Mouse (Mus musculus) midbrain, embryonic 11.5 days (tissue): Measurements from ENCODE around the gene Bend6. TPM values are rescaled to one million over a fixed set of nuclear protein-coding genes. Genes with fewer than 3 reads are reported as not detected.
A peak's percentile ranks its signal among the peaks of the same experiment; 100 is the strongest.

ENCODE experiments used
- ATAC-seq: fragments of 200-750 bp; cut with Nextera tagmentation; 2 replicates; pipeline ENCODE4 v1.8.0; 2017; ENCODE audit warnings: moderate TSS enrichment, moderate library complexity; ENCODE audit not compliant: low FRiP score
- DNase-seq: peaks from one replicate; pipeline ENCODE4 v3.0.0; 2015; ENCODE audit warnings: low spot score; ENCODE audit errors: missing footprints
- H3K27ac ChIP-seq: fragments of 300-500 bp; sonication (generic); 2 replicates; pipeline ENCODE4 v1.5.1; 2014; ENCODE audit warnings: low read depth, low read length
- H3K27me3 ChIP-seq: fragments of 300-500 bp; sonication (generic); 2 replicates; pipeline ENCODE4 v1.6.1; 2014; ENCODE audit warnings: mild to moderate bottlenecking, low read length, moderate library complexity, mixed read lengths; ENCODE audit not compliant: control insufficient read depth, insufficient read depth
- H3K36me3 ChIP-seq: fragments of 300-500 bp; sonication (generic); 2 replicates; pipeline ENCODE4 v1.6.1; 2014; ENCODE audit warnings: mild to moderate bottlenecking, low read length, moderate library complexity, mixed read lengths; ENCODE audit not compliant: control insufficient read depth, insufficient read depth
- H3K4me1 ChIP-seq: fragments of 300-500 bp; sonication (generic); 2 replicates; pipeline ENCODE4 v1.6.1; 2014; ENCODE audit warnings: low read length; ENCODE audit not compliant: control insufficient read depth, insufficient read depth
- H3K4me2 ChIP-seq: fragments of 300-500 bp; sonication (generic); 2 replicates; pipeline ENCODE4 v1.6.1; 2014; ENCODE audit warnings: mild to moderate bottlenecking, moderate library complexity
- H3K4me3 ChIP-seq: fragments of 300-500 bp; sonication (generic); 2 replicates; pipeline ENCODE4 v1.5.1; 2014; ENCODE audit warnings: low read depth, low read length
- H3K9ac ChIP-seq: fragments of 300-500 bp; sonication (generic); 2 replicates; pipeline ENCODE4 v1.6.1; 2014; ENCODE audit warnings: low read length
- H3K9me3 ChIP-seq: fragments of 300-500 bp; sonication (generic); 2 replicates; pipeline ENCODE4 v1.6.1; 2016; ENCODE audit warnings: low read length; ENCODE audit not compliant: control insufficient read depth
- WGBS: fragments of 180-500 bp; shearing (Covaris S2); extraction: QIAGEN DNeasy Blood & Tissue Kit; methylation state at CpG from one replicate; pipeline ENCODE4 v1.1.7; 2014; 5-methylcytosine and 5-hydroxymethylcytosine counted together
- polyA plus RNA-seq: library from polyadenylated mRNA; unstranded; fragments of >200 nt; fragmentation: Nextera tagmentation; extraction: Ambion mirVana; gene quantifications from 2 replicates; pipeline ENCODE4 v1.2.1, GENCODE M21; 2014

Gene Bend6
- polyA plus RNA-seq, result 2.0 and 3.9 TPM in 2 replicates

GRCm38 (mm10) chr1:33907421-33908190 is at the start of gene Bend6:
TSS of gene Bend6 (minus strand) at chr1:33907816.
- no peaks in the 10 kb centered on the region for H3K9me3 ChIP-seq
- no peak within 1 kb of the TSS for H3K27ac ChIP-seq
- H3K27me3 ChIP-seq, result peaks cover 20% of the 10 kb centered on the region
- peak within 1 kb of the TSS; percentile 65 for H3K4me3 ChIP-seq
- peaks cover 4% of the 10 kb centered on the region for H3K4me1 ChIP-seq
- peak; percentile 97 for DNase-seq
- WGBS, result under 1% methylated on average over 65 of the region's 110 CpGs
- ATAC-seq, result peak; percentile 91
- peak within 1 kb of the TSS; percentile 62 for H3K9ac ChIP-seq
- H3K36me3 ChIP-seq, result no peaks in the 10 kb centered on the region
- H3K4me2 ChIP-seq, result peak within 1 kb of the TSS; percentile 86

GRCm38 (mm10) chr1:33955626-33956025 is 48.0 kb upstream of the Bend6 start:
- Histone ChIP-seq H3K9ac (no peak overlapping the region), H3K4me3 (no peak overlapping the region), H3K27ac (no peak overlapping the region), H3K4me2 (no peak overlapping the region), H3K9me3 (no peaks in the 10 kb centered on the region), H3K4me1 (no peaks in the 10 kb centered on the region), H3K27me3 (no peaks in the 10 kb centered on the region), H3K36me3 (no peaks in the 10 kb centered on the region)
- DNase-seq, result no peak
- no peak for ATAC-seq
- 91% methylated on average over 6 of the region's 6 CpGs for WGBS

GRCm38 (mm10) chr1:33948511-33948910 is 40.9 kb upstream of the Bend6 start:
- ATAC-seq (no peak), DNase-seq (no peak)
- 90% methylated on average over 5 of the region's 5 CpGs for WGBS

GRCm38 (mm10) chr1:33947838-33948237 is 40.2 kb upstream of the Bend6 start:
- no peaks in the 10 kb centered on the region for H3K9me3 ChIP-seq
- no peak overlapping the region for H3K4me2 ChIP-seq
- no peak overlapping the region for H3K9ac ChIP-seq
- WGBS, result 91% methylated on average over 6 of the region's 6 CpGs
- no peaks in the 10 kb centered on the region for H3K27me3 ChIP-seq
- no peaks in the 10 kb centered on the region for H3K4me1 ChIP-seq
- ATAC-seq, result no peak
- peak; percentile 23 for DNase-seq
- H3K27ac ChIP-seq, result no peak overlapping the region
- H3K4me3 ChIP-seq, result no peak overlapping the region
- no peaks in the 10 kb centered on the region for H3K36me3 ChIP-seq

More at GRCm38 (mm10) chr1:33948511-33948910, 40.9 kb upstream of the Bend6 start:
- H3K4me2 ChIP-seq, result no peak overlapping the region
- H3K27me3 ChIP-seq, result no peaks in the 10 kb centered on the region
- no peak overlapping the region for H3K27ac ChIP-seq
- H3K9ac ChIP-seq, result no peak overlapping the region
- H3K4me1 ChIP-seq, result no peaks in the 10 kb centered on the region
- H3K9me3 ChIP-seq, result no peaks in the 10 kb centered on the region
- H3K4me3 ChIP-seq, result no peak overlapping the region
- H3K36me3 ChIP-seq, result no peaks in the 10 kb centered on the region

- Histone ChIP-seq H3K9me3 (no peaks in the 10 kb centered on the region), H3K27ac (no peak overlapping the region), H3K27me3 (no peaks in the 10 kb centered on the region), H3K9ac (no peak overlapping the region), H3K4me1 (no peaks in the 10 kb centered on the region), H3K4me2 (no peak overlapping the region), H3K36me3 (no peaks in the 10 kb centered on the region), H3K4me3 (no peak overlapping the region)
- ATAC-seq, result no peak
- 87% methylated on average over 12 of the region's 12 CpGs for WGBS
- DNase-seq, result peak; percentile 21
Measured at GRCm38 (mm10) chr1:33946601-33947395, 39.2 kb upstream of the Bend6 start.

GRCm38 (mm10) chr1:33945756-33946155 is 38.1 kb upstream of the Bend6 start:
- Histone ChIP-seq H3K4me2 (no peak overlapping the region), H3K27ac (no peak overlapping the region), H3K36me3 (no peaks in the 10 kb centered on the region), H3K4me3 (no peak overlapping the region), H3K9ac (no peak overlapping the region), H3K9me3 (no peaks in the 10 kb centered on the region), H3K4me1 (no peaks in the 10 kb centered on the region), H3K27me3 (no peaks in the 10 kb centered on the region)
- ATAC-seq, result no peak
- WGBS, result 93% methylated on average over 6 of the region's 6 CpGs
- DNase-seq, result no peak

- H3K36me3 ChIP-seq, result no peaks in the 10 kb centered on the region
- 77% methylated on average over 17 of the region's 17 CpGs for WGBS
- no peak overlapping the region for H3K4me3 ChIP-seq
- H3K4me2 ChIP-seq, result no peak overlapping the region
- ATAC-seq, result peak; percentile 55; the same call in 1 of the 2 replicates
- DNase-seq, result no peak
- H3K4me1 ChIP-seq, result no peaks in the 10 kb centered on the region
- H3K9me3 ChIP-seq, result no peaks in the 10 kb centered on the region
- H3K27ac ChIP-seq, result no peak overlapping the region
- H3K27me3 ChIP-seq, result no peaks in the 10 kb centered on the region
- no peak overlapping the region for H3K9ac ChIP-seq
Measured at GRCm38 (mm10) chr1:33944977-33945750, 37.5 kb upstream of the Bend6 start.

GRCm38 (mm10) chr1:33943943-33944342 is 36.3 kb upstream of the Bend6 start:
- Histone ChIP-seq H3K4me3 (no peak overlapping the region), H3K4me2 (no peak overlapping the region), H3K4me1 (no peaks in the 10 kb centered on the region), H3K27ac (no peak overlapping the region), H3K9me3 (no peaks in the 10 kb centered on the region), H3K27me3 (no peaks in the 10 kb centered on the region), H3K9ac (no peak overlapping the region), H3K36me3 (no peaks in the 10 kb centered on the region)
- 69% methylated on average over 2 of the region's 2 CpGs for WGBS
- DNase-seq (no peak), ATAC-seq (no peak)
